Mouse (Mus musculus) granulocyte monocyte progenitor cell, adult 5-6 weeks (primary cell): ENCODE results near the gene Smc4. TPM values are rescaled to one million over a fixed set of nuclear protein-coding genes. Genes with fewer than 3 reads are reported as not detected.
"Not testable (repeated sequence)": the region's sequence is repeated elsewhere in the genome, so short reads cannot be mapped to it uniquely, and the experiment has no call there.

Experiments used
- ATAC-seq: replicated peaks from 2 replicates; pipeline ENCODE4 v1.8.0; 2016; ENCODE audit warnings: mild to moderate bottlenecking, moderate TSS enrichment, inconsistent platforms; ENCODE audit not compliant: poor library complexity, severe bottlenecking
- total RNA-seq, 2 experiments: library from RNA; stranded (forward) in 1 of 2; stranded (reverse) in 1 of 2; fragments of 200-712, 200-1000 nt in 1 of 2; fragments of >200 nt in 1 of 2; fragmentation: Nextera tagmentation in 1 of 2; gene quantifications; 2 replicates each; pipeline ENCODE4 v1.2.3; 2014 to 2017

The Smc4 gene
- total RNA-seq, 2 experiments from 2014 or later, result 115 to 624 TPM

- no peak for ATAC-seq
Observed at GRCm38 (mm10) chr3:69008873-69009272, 4.3 kb downstream of the Smc4 start.

GRCm38 (mm10) chr3:69017181-69017580, 12.6 kb downstream of the Smc4 start:
- peak; percentile 73 for ATAC-seq

- ATAC-seq, result not testable (repeated sequence)
Observed at GRCm38 (mm10) chr3:69018635-69019034, 14.1 kb downstream of the Smc4 start.

- ATAC-seq, result peak; percentile 69
Observed at GRCm38 (mm10) chr3:69020285-69020684, 15.7 kb downstream of the Smc4 start.

- ATAC-seq, result no peak
Observed at GRCm38 (mm10) chr3:69020764-69021163, 16.2 kb downstream of the Smc4 start.

GRCm38 (mm10) chr3:69026133-69026783, 21.7 kb downstream of the Smc4 start:
- ATAC-seq, result no peak

GRCm38 (mm10) chr3:69040105-69040504, 35.6 kb downstream of the Smc4 start:
- no peak for ATAC-seq

- peak; percentile 58 for ATAC-seq
Observed at GRCm38 (mm10) chr3:69041298-69041697, 36.8 kb downstream of the Smc4 start.

- peak; percentile 11 for ATAC-seq
Observed at GRCm38 (mm10) chr3:69044167-69044591, 39.6 kb downstream of the Smc4 start.

- peak; percentile 80 for ATAC-seq
Observed at GRCm38 (mm10) chr3:69044645-69045399, 40.3 kb downstream of the Smc4 start, which contains the start of gene Trim59. TSS of gene Trim59 (minus strand) at chr3:69044755.

- no peak for ATAC-seq
Observed at GRCm38 (mm10) chr3:69045400-69045703, 40.8 kb downstream of the Smc4 start.

- ATAC-seq, result no peak
Observed at GRCm38 (mm10) chr3:69045750-69046149, 41.2 kb downstream of the Smc4 start.

GRCm38 (mm10) chr3:69046509-69046908, 42.0 kb downstream of the Smc4 start:
- no peak for ATAC-seq

GRCm38 (mm10) chr3:69047684-69048083, 43.1 kb downstream of the Smc4 start:
- ATAC-seq, result no peak

GRCm38 (mm10) chr3:69049011-69049410, 44.5 kb downstream of the Smc4 start:
- ATAC-seq, result no peak

- ATAC-seq, result no peak
Observed at GRCm38 (mm10) chr3:69051894-69052293, 47.4 kb downstream of the Smc4 start.

GRCm38 (mm10) chr3:69054760-69055432, 50.4 kb downstream of the Smc4 start:
- peak; percentile 13 for ATAC-seq

- no peak for ATAC-seq
Observed at GRCm38 (mm10) chr3:69055871-69056270, 51.3 kb downstream of the Smc4 start.

- ATAC-seq, result no peak
Observed at GRCm38 (mm10) chr3:69060672-69061071, 56.1 kb downstream of the Smc4 start.

- peak; percentile 85 for ATAC-seq
Observed at GRCm38 (mm10) chr3:69062764-69063163, 58.2 kb downstream of the Smc4 start.

GRCm38 (mm10) chr3:69064005-69064404, 59.5 kb downstream of the Smc4 start:
- no peak for ATAC-seq
